Mouse (Mus musculus): ENCODE measurements around the gene Arl16. TPM values are rescaled to one million over a fixed set of nuclear protein-coding genes. Genes with fewer than 3 reads are reported as not detected.

Gene Arl16
- polyA plus RNA-seq, 1 experiment from 2014 or later, result 26.7 TPM

DNA sequence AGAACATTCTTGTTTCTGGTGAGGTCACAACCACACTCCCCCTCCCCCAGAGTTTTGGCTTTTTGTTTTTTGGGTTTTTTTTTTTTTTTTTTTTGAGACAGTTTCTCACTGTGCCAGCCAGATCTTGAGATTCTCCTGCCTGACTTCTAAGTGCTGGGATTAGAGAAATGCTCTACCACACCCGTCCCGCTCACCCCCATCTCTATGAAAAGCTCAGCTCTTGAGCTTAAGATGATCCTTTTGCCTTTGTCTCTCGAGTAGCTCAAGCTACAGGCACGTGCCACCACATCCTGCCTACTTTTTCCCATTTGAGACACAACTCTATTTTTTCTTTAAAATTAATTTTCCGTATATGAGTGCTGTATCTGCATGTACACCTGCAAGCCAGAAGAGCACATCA lies 3.0 kb downstream of the Arl16 start:
- Histone ChIP-seq H3K9ac (no peak overlapping the region), H3K4me3 (no peak overlapping the region), H3K9me3 (replicated peaks) (no peaks in the 10 kb centered on the region), H3K4me1 (replicated peaks) (peaks cover 29% of the 10 kb centered on the region), H3K4me2 (no peak overlapping the region), H3K36me3 (peaks cover 39% of the 10 kb centered on the region), H3K27ac (no peak overlapping the region), H3K27me3 (no peaks in the 10 kb centered on the region)
- WGBS, result 88% methylated on average over 5 of the region's 5 CpGs
- ATAC-seq (replicated peaks; ENCODE audit: insufficient number of reproducible peaks, insufficient read depth, low FRiP score, low read depth), result no peak

DNA sequence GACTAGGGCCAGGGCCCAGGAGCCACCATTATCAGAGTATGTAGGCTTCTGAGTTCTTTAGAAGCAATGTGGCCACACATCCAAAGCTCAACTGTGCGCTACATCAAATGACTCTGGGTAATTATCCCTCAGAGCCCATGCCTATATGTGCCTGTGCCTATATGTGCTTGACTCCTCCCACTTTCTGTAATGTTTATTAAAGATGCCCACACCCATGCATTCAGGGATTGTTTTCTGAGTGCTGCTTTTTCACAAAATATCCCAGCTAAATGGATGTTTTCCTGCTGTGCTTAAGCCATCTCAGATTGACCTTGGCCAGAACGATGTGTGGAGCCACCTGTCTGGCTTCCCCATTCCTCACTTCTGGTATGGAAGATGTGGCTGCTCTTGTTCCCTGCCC lies 3.9 kb downstream of the Arl16 start:
- Histone ChIP-seq H3K4me1 (replicated peaks) (peaks cover 34% of the 10 kb centered on the region), H3K36me3 (peaks cover 37% of the 10 kb centered on the region), H3K9ac (no peak overlapping the region), H3K27ac (no peak overlapping the region), H3K9me3 (replicated peaks) (no peaks in the 10 kb centered on the region), H3K4me3 (no peak overlapping the region), H3K4me2 (no peak overlapping the region), H3K27me3 (no peaks in the 10 kb centered on the region)
- WGBS, result 86% methylated on average over 2 of the region's 2 CpGs
- ATAC-seq (replicated peaks; ENCODE audit: insufficient number of reproducible peaks, insufficient read depth, low FRiP score, low read depth), result no peak

DNA sequence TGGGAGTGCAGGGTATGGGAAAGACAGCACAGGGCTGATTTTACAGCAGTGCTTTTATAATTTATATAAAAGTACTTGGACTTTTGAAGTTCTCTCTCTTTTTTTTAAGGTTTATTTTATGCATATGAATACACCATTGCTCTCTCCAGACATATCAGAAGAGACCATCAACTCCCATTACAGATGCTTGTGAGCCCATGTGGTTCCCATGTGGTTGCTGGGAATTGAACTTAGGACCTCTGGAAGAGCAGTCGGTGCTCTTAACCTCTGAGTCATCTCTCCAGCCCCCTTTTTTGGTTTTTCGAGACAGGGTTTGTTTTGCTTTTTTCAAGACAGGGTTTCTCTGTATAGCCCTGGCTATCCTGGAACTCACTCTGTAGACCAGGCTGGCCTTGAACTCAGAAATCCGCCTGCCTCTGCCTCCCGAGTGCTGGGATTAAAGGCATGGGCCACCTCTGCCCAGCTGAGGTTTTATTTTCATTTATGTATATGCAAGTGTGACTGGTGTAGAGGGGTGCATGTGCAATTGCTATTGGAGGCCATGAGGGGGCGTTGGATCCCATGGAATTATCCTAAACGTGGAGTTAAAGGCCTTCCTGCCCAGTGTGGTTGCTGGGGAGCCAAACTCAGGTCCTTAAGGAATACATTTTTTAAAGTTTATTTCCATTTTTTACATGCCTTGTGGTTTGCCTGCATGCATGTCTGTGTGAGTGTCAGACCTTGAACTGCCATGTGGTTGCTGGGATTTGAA lies 8.4 kb downstream of the Arl16 start:
- peak overlapping the region; percentile 89 for H3K4me2 ChIP-seq
- H3K9me3 ChIP-seq (replicated peaks), result no peaks in the 10 kb centered on the region
- 57% methylated on average over 6 of the region's 6 CpGs for WGBS
- no peak overlapping the region for H3K27ac ChIP-seq
- H3K9ac ChIP-seq, result peak overlapping the region; percentile 95
- H3K27me3 ChIP-seq, result no peaks in the 10 kb centered on the region
- H3K36me3 ChIP-seq, result peaks cover 31% of the 10 kb centered on the region
- no peak for ATAC-seq (replicated peaks; ENCODE audit: insufficient number of reproducible peaks, insufficient read depth, low FRiP score, low read depth)
- H3K4me1 ChIP-seq (replicated peaks), result peaks cover 27% of the 10 kb centered on the region
- peak overlapping the region; percentile 89 for H3K4me3 ChIP-seq

DNA sequence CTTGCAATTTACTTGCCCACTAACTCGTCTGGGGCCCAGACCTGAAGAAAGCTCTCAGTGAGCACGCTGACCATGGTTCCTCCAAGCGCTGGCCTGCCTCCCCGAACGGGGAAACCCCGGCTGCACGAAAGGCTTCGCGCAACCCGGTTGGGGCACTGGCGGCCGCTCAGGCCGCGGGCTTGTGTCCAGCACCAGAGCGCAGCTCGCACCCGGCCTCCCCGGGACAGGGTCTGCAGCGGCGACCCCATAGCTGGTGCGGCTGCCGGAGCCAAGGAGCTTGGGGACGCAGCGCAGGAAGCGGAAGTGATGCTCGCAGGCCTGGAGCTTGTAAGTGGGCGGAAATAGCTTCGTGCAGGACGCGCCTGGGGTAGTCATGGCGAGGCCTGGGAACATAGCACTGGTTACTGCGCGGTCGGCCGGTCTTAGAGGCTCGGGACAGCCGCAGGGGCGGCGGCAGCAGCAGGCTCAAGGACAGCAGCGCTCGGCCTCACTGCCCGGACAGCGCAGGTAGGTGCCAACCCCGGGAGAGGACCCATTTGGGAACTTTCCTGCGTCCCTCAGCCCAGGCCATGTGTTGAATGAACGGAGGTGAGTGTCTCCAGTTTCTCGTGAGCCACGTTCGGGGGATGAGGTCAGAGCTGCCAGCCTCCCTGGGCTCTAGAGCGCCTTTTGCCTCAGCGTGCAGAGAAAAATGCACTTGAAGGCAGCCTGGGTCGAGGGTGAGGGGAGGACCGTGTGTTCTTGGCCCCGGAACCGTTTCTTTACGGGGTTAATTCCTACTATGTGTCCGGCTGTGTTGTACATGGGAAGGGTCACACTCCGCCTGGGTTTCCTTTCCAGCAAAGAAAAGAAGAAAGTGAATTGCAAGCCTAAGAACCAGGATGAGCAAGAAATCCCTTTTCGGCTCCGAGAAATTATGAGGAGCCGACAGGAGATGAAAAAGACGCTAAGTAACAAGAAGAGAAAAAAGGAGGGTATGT lies 9.3 kb downstream of the Arl16 start, which contains the start of the genes Oxld1 and Ccdc137:
Gene Oxld1 (minus strand): TSS at position 297 of the 980 bp plus-strand sequence.
Gene Ccdc137 (plus strand): TSS at position 344 of the 980 bp plus-strand sequence.
- no peaks in the 10 kb centered on the region for H3K27me3 ChIP-seq
- WGBS, result 3% methylated on average over 62 of the region's 62 CpGs
- H3K9me3 ChIP-seq (replicated peaks), result no peaks in the 10 kb centered on the region
- peak within 1 kb of the TSS; percentile 89 for H3K4me2 ChIP-seq
- H3K27ac ChIP-seq, result peak within 1 kb of the TSS; percentile 95
- peak within 1 kb of the TSS; percentile 95 for H3K9ac ChIP-seq
- H3K4me1 ChIP-seq (replicated peaks), result peaks cover 27% of the 10 kb centered on the region
- ATAC-seq (replicated peaks; ENCODE audit: insufficient number of reproducible peaks, insufficient read depth, low FRiP score, low read depth), result peak; percentile 88
- H3K36me3 ChIP-seq, result peaks cover 24% of the 10 kb centered on the region
- peak within 1 kb of the TSS; percentile 89 for H3K4me3 ChIP-seq

DNA sequence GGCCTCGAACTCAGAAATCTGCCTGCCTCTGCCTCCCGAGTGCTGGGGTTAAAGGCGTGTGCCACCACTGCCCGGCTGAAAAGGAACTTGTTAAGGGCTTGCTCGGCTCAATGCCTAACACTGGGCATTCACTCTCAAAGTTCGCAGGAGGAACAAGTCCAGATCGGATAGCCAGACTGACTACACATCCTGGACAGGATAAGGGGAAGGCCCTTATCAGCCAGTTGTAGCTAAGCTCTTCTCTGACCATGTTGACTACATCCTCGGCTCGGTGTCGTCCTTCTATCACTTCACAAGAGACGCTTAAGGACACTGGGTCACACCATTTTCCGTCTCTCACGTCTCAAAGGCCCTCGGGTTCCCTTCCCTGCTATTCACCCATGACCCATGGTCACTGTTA lies 10.0 kb downstream of the Arl16 start:
- peak overlapping the region; percentile 89 for H3K4me2 ChIP-seq
- peak overlapping the region; percentile 95 for H3K9ac ChIP-seq
- no peaks in the 10 kb centered on the region for H3K27me3 ChIP-seq
- peaks cover 21% of the 10 kb centered on the region for H3K36me3 ChIP-seq
- H3K9me3 ChIP-seq (replicated peaks), result no peaks in the 10 kb centered on the region
- H3K4me1 ChIP-seq (replicated peaks), result peaks cover 27% of the 10 kb centered on the region
- peak overlapping the region; percentile 95 for H3K27ac ChIP-seq
- peak overlapping the region; percentile 89 for H3K4me3 ChIP-seq
- 0 out of 2 replicates have a peak, but pooled peaks have one; percentile 25 for ATAC-seq (replicated peaks; ENCODE audit: insufficient number of reproducible peaks, insufficient read depth, low FRiP score, low read depth)
- 21% methylated on average over 14 of the region's 14 CpGs for WGBS

DNA sequence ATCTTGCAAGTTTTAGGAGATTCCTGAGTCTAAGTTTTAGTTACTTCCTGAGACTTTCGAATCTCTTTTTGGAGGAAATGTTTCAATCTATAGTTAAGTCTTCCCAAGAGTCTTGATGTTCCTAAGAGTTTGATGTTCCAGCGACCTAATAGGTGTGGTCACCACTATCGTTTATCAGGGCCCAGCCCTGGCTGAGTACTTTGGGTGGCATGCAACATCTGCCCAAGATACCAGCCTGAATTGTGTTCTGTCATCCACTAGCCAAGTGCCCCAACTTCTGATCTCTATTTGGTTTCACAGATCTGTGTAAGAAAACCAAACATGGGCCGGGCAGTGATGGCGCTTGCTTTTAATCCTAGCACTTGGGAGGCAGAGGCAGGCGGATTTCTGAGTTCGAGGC lies 12.0 kb downstream of the Arl16 start:
- Histone ChIP-seq H3K27ac (no peak overlapping the region), H3K4me3 (no peak overlapping the region), H3K27me3 (no peaks in the 10 kb centered on the region), H3K9ac (no peak overlapping the region), H3K36me3 (peaks cover 7% of the 10 kb centered on the region; the same call in 1 of the 2 replicates), H3K4me1 (replicated peaks) (peaks cover 27% of the 10 kb centered on the region), H3K9me3 (replicated peaks) (no peaks in the 10 kb centered on the region), H3K4me2 (no peak overlapping the region)
- WGBS, result 91% methylated on average over 7 of the region's 7 CpGs
- ATAC-seq (replicated peaks; ENCODE audit: insufficient number of reproducible peaks, insufficient read depth, low FRiP score, low read depth), result no peak

DNA sequence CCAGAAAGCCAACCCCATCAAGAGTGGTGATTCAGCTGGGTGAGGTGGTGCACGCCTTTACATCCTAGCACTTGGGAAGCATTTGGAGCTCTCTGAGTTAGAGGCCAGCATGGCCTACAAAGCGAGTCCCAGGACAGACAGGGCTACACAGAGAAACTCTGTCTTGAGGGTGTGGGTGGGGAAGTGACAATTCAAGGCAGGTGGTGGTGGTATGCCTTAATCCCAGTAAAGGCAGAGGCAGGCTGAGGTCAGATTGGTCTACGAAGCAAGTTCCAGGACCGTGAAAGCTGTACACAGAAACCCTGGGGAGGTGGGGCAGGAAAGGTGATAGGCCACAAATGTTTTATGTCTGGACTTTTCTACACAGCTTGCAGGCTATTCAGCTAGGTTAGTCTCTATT lies 12.4 kb downstream of the Arl16 start:
- WGBS, result 90% methylated on average over 4 of the region's 4 CpGs
- no peaks in the 10 kb centered on the region for H3K27me3 ChIP-seq
- no peak overlapping the region for H3K9ac ChIP-seq
- ATAC-seq (replicated peaks; ENCODE audit: insufficient number of reproducible peaks, insufficient read depth, low FRiP score, low read depth), result no peak
- no peak overlapping the region for H3K4me3 ChIP-seq
- no peak overlapping the region for H3K27ac ChIP-seq
- no peaks in the 10 kb centered on the region for H3K9me3 ChIP-seq (replicated peaks)
- H3K36me3 ChIP-seq, result peaks cover 5% of the 10 kb centered on the region; the same call in 1 of the 2 replicates
- peaks cover 27% of the 10 kb centered on the region for H3K4me1 ChIP-seq (replicated peaks)
- no peak overlapping the region for H3K4me2 ChIP-seq

DNA sequence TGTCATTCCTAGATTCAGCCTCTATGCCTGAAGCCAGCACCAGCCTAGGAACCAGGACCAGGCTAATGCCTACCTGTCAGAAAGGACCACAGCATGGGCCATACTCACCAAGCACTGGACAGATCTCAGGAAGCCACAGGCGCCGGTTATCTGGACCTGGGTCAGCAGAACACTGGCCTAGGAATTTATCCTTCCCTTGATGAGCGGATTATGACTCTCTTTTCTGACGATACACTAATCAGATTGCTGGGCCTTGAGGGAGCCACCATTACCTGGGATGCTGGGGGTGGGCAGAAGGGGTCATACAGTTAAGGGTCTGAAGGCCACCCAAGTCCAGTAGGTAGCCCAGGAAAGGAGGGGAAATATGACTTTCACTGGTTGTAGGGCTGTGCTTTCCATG lies 14.1 kb downstream of the Arl16 start, which contains the start of gene Pde6g:
Gene Pde6g (minus strand): TSS at position 195 of the 400 bp plus-strand sequence.
- no peak within 1 kb of the TSS for H3K9ac ChIP-seq
- no peak for ATAC-seq (replicated peaks; ENCODE audit: insufficient number of reproducible peaks, insufficient read depth, low FRiP score, low read depth)
- H3K4me3 ChIP-seq, result no peak within 1 kb of the TSS
- no peaks in the 10 kb centered on the region for H3K9me3 ChIP-seq (replicated peaks)
- H3K4me2 ChIP-seq, result no peak within 1 kb of the TSS
- H3K36me3 ChIP-seq, result peaks cover 3% of the 10 kb centered on the region; the same call in 1 of the 2 replicates
- WGBS, result 76% methylated on average over 4 of the region's 4 CpGs
- no peaks in the 10 kb centered on the region for H3K27me3 ChIP-seq
- H3K4me1 ChIP-seq (replicated peaks), result peaks cover 14% of the 10 kb centered on the region
- H3K27ac ChIP-seq, result no peak within 1 kb of the TSS

DNA sequence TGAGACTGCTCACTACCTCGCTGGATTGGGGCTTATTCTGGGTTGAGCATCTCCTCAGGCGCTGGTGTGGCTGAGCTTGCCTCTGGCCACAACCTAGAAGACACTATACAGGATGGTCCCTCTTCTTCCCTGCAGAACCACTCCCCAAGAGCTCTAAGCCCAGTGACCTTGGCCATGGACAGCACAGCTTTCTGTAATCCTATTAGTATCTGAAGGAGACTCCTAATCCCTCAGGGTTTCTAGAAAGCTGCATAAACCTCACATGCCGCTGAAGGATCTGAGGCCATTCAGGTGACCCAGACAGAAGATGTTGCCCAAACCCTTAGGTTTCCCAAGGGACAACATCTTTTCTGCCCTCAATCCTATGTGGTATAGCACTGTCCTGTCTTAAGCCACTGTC lies 15.2 kb downstream of the Arl16 start:
- 60% methylated on average over 3 of the region's 3 CpGs for WGBS

DNA sequence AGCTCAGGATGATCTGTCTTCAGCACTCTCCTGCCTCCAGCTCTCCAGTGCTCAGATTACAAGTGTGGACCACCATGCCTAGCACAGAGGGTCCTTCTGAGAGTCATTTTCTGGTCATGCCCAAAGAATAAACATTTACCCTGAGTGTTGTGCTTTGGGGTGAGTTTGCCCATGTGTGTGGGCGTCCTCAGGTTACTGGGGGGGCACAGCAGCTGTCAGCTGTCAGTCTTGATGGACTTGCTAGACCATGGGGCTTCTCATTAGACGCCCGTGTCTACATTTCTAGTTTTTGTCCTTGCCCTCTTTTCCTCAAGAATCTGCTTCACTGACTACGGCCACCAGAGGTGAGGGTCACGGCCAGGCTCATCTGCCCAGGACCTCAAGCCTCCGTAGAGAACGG lies 20.2 kb downstream of the Arl16 start:
- WGBS, result 75% methylated on average over 7 of the region's 7 CpGs
- no peaks in the 10 kb centered on the region; the same call in 1 of the 2 replicates for H3K4me1 ChIP-seq (replicated peaks)
- no peaks in the 10 kb centered on the region for H3K9me3 ChIP-seq (replicated peaks)
- no peak overlapping the region for H3K4me2 ChIP-seq
- no peak for ATAC-seq (replicated peaks; ENCODE audit: insufficient number of reproducible peaks, insufficient read depth, low FRiP score, low read depth)
- no peak overlapping the region for H3K4me3 ChIP-seq
- no peaks in the 10 kb centered on the region for H3K27me3 ChIP-seq
- H3K36me3 ChIP-seq, result no peaks in the 10 kb centered on the region
- no peak overlapping the region for H3K27ac ChIP-seq
- H3K9ac ChIP-seq, result no peak overlapping the region

More for the DNA sequence above, 15.2 kb downstream of the Arl16 start:
- no peak overlapping the region for H3K9ac ChIP-seq
- ATAC-seq (replicated peaks; ENCODE audit: insufficient number of reproducible peaks, insufficient read depth, low FRiP score, low read depth), result no peak
- no peak overlapping the region for H3K4me3 ChIP-seq
- H3K36me3 ChIP-seq, result peaks cover 3% of the 10 kb centered on the region; the same call in 1 of the 2 replicates
- no peaks in the 10 kb centered on the region for H3K27me3 ChIP-seq
- H3K9me3 ChIP-seq (replicated peaks), result no peaks in the 10 kb centered on the region
- no peak overlapping the region for H3K4me2 ChIP-seq
- no peak overlapping the region for H3K27ac ChIP-seq
- peaks cover 12% of the 10 kb centered on the region for H3K4me1 ChIP-seq (replicated peaks)

DNA sequence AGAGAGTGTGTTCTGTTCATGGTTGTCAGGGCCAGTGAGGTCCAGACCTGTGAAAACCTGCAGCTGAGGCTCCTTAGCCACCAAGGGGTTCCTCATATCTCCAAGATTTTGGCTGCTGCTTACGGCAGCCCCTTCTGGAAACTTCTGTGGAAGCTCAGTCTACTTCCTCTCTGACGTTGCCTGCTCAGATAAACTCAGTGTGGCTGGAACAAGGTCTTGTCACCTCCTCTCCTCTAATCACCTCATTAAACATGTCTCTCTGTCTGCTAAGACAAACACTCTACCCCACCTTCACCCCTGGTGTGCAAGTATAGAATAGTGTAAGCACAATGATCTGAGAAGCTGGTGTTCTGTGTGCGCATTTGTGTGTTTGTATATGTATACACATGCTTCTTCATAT lies 21.9 kb downstream of the Arl16 start:
- Histone ChIP-seq H3K27me3 (no peaks in the 10 kb centered on the region), H3K27ac (no peak overlapping the region), H3K36me3 (no peaks in the 10 kb centered on the region), H3K4me3 (no peak overlapping the region), H3K9ac (no peak overlapping the region), H3K9me3 (replicated peaks) (no peaks in the 10 kb centered on the region), H3K4me1 (replicated peaks) (no peaks in the 10 kb centered on the region; the same call in 1 of the 2 replicates), H3K4me2 (no peak overlapping the region)
- WGBS, result 44% methylated on average over 3 of the region's 3 CpGs
- ATAC-seq (replicated peaks; ENCODE audit: insufficient number of reproducible peaks, insufficient read depth, low FRiP score, low read depth), result no peak

Data from heart, embryonic 15.5 days (tissue).